Mouse (Mus musculus): ENCODE data around the gene 4933402N03Rik.

4933402N03Rik gene

GRCm38 (mm10) chr7:131146214-131146613 lies at the start of gene 4933402N03Rik:
4933402N03Rik (minus strand) TSS chr7:131146314.
- no peak for DNase-seq (ENCODE audit: low spot score in 2 of 2)

GRCm38 (mm10) chr7:131187996-131188395 lies 41.9 kb upstream of the 4933402N03Rik start:
- no peak for DNase-seq (ENCODE audit: low spot score in 2 of 2)

- DNase-seq (ENCODE audit: low spot score in 2 of 2): no peak
Measured at GRCm38 (mm10) chr7:131187047-131187446, 40.9 kb upstream of the 4933402N03Rik start.

- DNase-seq (ENCODE audit: low spot score in 2 of 2): no peak
Measured at GRCm38 (mm10) chr7:131184339-131184738, 38.2 kb upstream of the 4933402N03Rik start.

- no peak for DNase-seq (ENCODE audit: low spot score in 2 of 2)
Measured at GRCm38 (mm10) chr7:131182685-131183084, 36.6 kb upstream of the 4933402N03Rik start.

- DNase-seq (ENCODE audit: low spot score in 2 of 2): no peak
Measured at GRCm38 (mm10) chr7:131174121-131174520, 28.0 kb upstream of the 4933402N03Rik start, which contains the start of gene 5430419D17Rik. 5430419D17Rik (plus strand) TSS chr7:131174402.

- DNase-seq (ENCODE audit: low spot score in 2 of 2): no peak
Measured at GRCm38 (mm10) chr7:131169099-131169498, 23.0 kb upstream of the 4933402N03Rik start.

- no peak for DNase-seq (ENCODE audit: low spot score in 2 of 2)
Measured at GRCm38 (mm10) chr7:131167771-131168170, 21.7 kb upstream of the 4933402N03Rik start.

GRCm38 (mm10) chr7:131162251-131162650 lies 16.1 kb upstream of the 4933402N03Rik start:
- DNase-seq (ENCODE audit: low spot score in 2 of 2): no peak

- no peak for DNase-seq (ENCODE audit: low spot score in 2 of 2)
Measured at GRCm38 (mm10) chr7:131153044-131153443, 6.9 kb upstream of the 4933402N03Rik start.

GRCm38 (mm10) chr7:131150179-131150578 lies 4.1 kb upstream of the 4933402N03Rik start:
- no peak for DNase-seq (ENCODE audit: low spot score in 2 of 2)

- DNase-seq (ENCODE audit: low spot score in 2 of 2): no peak
Measured at GRCm38 (mm10) chr7:131133181-131133580, 12.9 kb downstream of the 4933402N03Rik start.

GRCm38 (mm10) chr7:131130021-131130420 lies 16.1 kb downstream of the 4933402N03Rik start:
- DNase-seq (ENCODE audit: low spot score in 2 of 2): no peak

- no peak for DNase-seq (ENCODE audit: low spot score in 2 of 2)
Measured at GRCm38 (mm10) chr7:131122210-131122807, 23.8 kb downstream of the 4933402N03Rik start.

GRCm38 (mm10) chr7:131114434-131114833 lies 31.7 kb downstream of the 4933402N03Rik start:
- DNase-seq (ENCODE audit: low spot score in 2 of 2): no peak

- no peak for DNase-seq (ENCODE audit: low spot score in 2 of 2)
Measured at GRCm38 (mm10) chr7:131113676-131114075, 32.4 kb downstream of the 4933402N03Rik start.

GRCm38 (mm10) chr7:131112486-131112885 lies 33.6 kb downstream of the 4933402N03Rik start:
- DNase-seq (ENCODE audit: low spot score in 2 of 2): peak in 1 of 2 experiments; percentile 24
